Mouse (Mus musculus) cerebellum, adult 2 months (tissue): ENCODE data around the gene Ccnk. TPM values are rescaled to one million over a fixed set of nuclear protein-coding genes. Genes with fewer than 3 reads are reported as not detected.

Source experiments
- DNase-seq, 2 experiments: peaks; one replicate each; pipeline ENCODE4 v3.0.0; 2021
- H3K27ac ChIP-seq: fragments of 200-500 bp; 2 replicates; pipeline ENCODE4 v1.5.1; 2012; ENCODE audit warnings: low read length, control low read depth, inconsistent platforms; ENCODE audit not compliant: insufficient read depth
- H3K27me3 ChIP-seq: fragments of 200-500 bp; 2 replicates; pipeline ENCODE4 v1.6.1; 2012; ENCODE audit warnings: inconsistent platforms, mild to moderate bottlenecking, low read length, moderate library complexity; ENCODE audit not compliant: control insufficient read depth, insufficient read depth
- H3K4me1 ChIP-seq: fragments of 200-500 bp; 2 replicates; pipeline ENCODE4 v1.6.1; 2011; ENCODE audit warnings: low read length; ENCODE audit not compliant: control insufficient read depth, insufficient read depth
- H3K4me3 ChIP-seq: fragments of 200-500 bp; replicated peaks from 2 replicates; pipeline ENCODE3; 2011; ENCODE audit warnings: mild to moderate bottlenecking, low read depth, low read length, control low read depth; ENCODE audit not compliant: insufficient read depth
- CTCF ChIP-seq: fragments of 200-500 bp; IDR thresholded peaks from 2 replicates; pipeline ENCODE4 v1.5.1; 2011; ENCODE audit warnings: low read depth, mild to moderate bottlenecking, control low read depth, low read length, moderate library complexity, borderline replicate concordance; ENCODE audit not compliant: insufficient read depth
- POLR2A ChIP-seq: fragments of 200-500 bp; IDR thresholded peaks from 2 replicates; pipeline ENCODE4 v1.6.1; 2011; ENCODE audit warnings: low read length, control low read depth, borderline replicate concordance; ENCODE audit not compliant: insufficient read depth
- WGBS: fragments of 180-500 bp; shearing (Covaris S2); methylation state at CpG from one replicate; pipeline ENCODE4 v1.1.7; 2018; 5-methylcytosine and 5-hydroxymethylcytosine counted together
- polyA plus RNA-seq: library from polyadenylated mRNA; depleted of rRNA; stranded (reverse); fragments of >200 nt; gene quantifications from 2 replicates; pipeline ENCODE4 v1.2.3, GENCODE M21; 2012

Ccnk gene
- polyA plus RNA-seq, 1 experiment, result 27.0 TPM

DNA sequence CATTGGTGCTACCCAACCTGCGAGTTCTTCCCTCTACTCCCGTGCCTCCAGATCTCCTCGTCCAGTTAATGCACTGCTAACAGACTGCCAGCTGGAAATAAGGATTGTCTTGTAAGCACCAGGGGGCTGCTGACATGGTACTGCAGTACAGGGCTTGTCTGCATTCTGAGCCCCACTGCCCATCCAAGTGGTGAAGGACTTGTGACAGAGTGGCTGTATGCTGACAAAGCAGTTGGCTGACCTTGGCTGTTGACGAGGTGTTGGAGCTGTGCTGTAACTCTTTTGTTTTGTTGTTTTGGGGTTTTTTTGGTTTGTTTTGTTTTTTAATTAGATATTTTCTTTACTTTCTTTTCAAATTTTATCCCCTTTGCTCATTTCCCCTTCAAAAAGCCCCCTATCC is 19.1 kb downstream of the Ccnk start:
- Histone ChIP-seq H3K27ac (no peak overlapping the region), H3K4me3 (no peak overlapping the region), H3K4me1 (no peaks in the 10 kb centered on the region; the same call in 1 of the 2 replicates), H3K27me3 (no peaks in the 10 kb centered on the region)
- DNase-seq, result no peak
- no peak for TF ChIP-seq CTCF
- TF ChIP-seq POLR2A, result no peak
- whole genome bisulfite sequencing, result 78% methylated on average over 4 of the region's 4 CpGs

- H3K4me1 ChIP-seq, result no peaks in the 10 kb centered on the region; the same call in 1 of the 2 replicates
- H3K4me3 ChIP-seq, result no peak overlapping the region
- 76% methylated on average over 1 of the region's 1 CpGs for WGBS
- DNase-seq, result no peak
- no peaks in the 10 kb centered on the region for H3K27me3 ChIP-seq
- no peak overlapping the region for H3K27ac ChIP-seq
- TF ChIP-seq CTCF, result no peak
Measured at GRCm38 (mm10) chr12:108200094-108200493, 20.7 kb downstream of the Ccnk start.

DNA sequence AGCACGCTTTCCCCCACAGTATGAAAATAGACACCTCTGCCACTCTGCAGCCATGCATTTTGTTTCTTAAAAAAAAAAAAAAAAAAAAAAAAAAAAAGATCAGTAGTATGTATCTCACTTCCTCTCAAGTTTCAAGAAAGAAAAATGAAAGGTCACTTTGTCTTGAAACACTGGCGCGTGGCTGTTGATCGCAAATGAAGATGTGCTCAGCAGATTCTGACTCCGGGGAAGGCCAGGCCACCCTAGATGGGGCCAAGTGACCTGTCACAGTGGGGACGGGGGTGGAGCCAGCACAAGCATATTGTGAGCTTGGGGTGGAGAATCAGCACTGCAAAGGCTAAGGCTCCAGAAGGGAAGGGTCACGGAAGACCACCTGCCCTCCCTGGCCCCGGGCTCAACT is 24.5 kb downstream of the Ccnk start:
- Histone ChIP-seq H3K27ac (no peak overlapping the region), H3K27me3 (no peaks in the 10 kb centered on the region), H3K4me3 (no peak overlapping the region), H3K4me1 (peaks cover 10% of the 10 kb centered on the region)
- DNase-seq, result no peak
- 59% methylated on average over 8 of the region's 8 CpGs for WGBS
- TF ChIP-seq POLR2A, result no peak
- TF ChIP-seq CTCF, result no peak

- H3K27me3 ChIP-seq, result no peaks in the 10 kb centered on the region
- H3K4me3 ChIP-seq, result no peak overlapping the region
- 40% methylated on average over 12 of the region's 12 CpGs for WGBS
- peaks cover 20% of the 10 kb centered on the region for H3K4me1 ChIP-seq
- H3K27ac ChIP-seq, result no peak overlapping the region
- TF ChIP-seq CTCF (no peak), POLR2A (no peak)
- DNase-seq, result no peak
Measured at GRCm38 (mm10) chr12:108204978-108205377, 25.6 kb downstream of the Ccnk start.

GRCm38 (mm10) chr12:108206641-108207040 is 27.3 kb downstream of the Ccnk start:
- 8% methylated on average over 5 of the region's 5 CpGs for WGBS
- TF ChIP-seq POLR2A (no peak), CTCF (peak; percentile 89)
- peak; percentile 72 to 84 for DNase-seq
- Histone ChIP-seq H3K4me3 (no peak overlapping the region), H3K27me3 (no peaks in the 10 kb centered on the region), H3K4me1 (peaks cover 30% of the 10 kb centered on the region), H3K27ac (no peak overlapping the region)

GRCm38 (mm10) chr12:108208216-108208615 is 28.8 kb downstream of the Ccnk start:
- 56% methylated on average over 9 of the region's 9 CpGs for WGBS

DNA sequence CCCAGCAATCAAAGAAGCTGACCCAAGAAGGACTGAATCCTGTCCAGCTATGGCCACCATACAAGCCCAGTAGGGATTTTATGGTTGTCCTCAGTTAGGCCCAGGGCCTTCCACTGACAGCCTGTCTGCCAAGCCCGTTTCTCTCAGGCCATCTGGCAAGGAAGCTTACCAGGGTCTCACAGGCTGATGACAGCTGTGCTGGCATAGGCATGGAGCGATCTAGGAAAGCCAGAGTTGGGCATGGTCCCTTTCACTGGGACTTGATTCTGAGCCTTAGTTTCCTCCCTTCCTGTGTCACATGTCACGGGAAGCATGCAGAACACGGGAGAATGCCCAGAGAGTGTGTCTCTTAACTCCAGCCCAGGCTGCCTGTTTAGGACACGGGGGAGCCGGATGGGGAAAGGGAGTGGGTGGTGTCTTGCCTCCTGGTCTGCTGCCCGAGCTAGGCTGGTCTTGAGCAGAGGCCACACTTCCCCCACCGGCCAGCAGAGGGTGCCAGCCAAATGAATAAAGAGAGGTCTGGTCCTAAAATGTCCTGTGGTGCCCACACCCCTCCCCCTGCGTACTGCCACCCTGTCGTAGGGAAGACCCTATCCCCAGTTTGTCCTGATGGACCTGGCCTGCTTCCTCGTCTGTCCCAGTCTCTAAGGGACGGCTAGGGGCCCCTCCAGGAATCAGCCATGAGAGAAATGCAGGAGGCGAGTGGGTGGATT is 29.5 kb downstream of the Ccnk start:
- H3K4me1 ChIP-seq, result peaks cover 43% of the 10 kb centered on the region
- no peaks in the 10 kb centered on the region for H3K27me3 ChIP-seq
- TF ChIP-seq CTCF (peak; percentile 94), POLR2A (no peak)
- no peak overlapping the region for H3K4me3 ChIP-seq
- H3K27ac ChIP-seq, result no peak overlapping the region
- peak; percentile 76 to 84 for DNase-seq
- WGBS, result 9% methylated on average over 13 of the region's 13 CpGs

More at GRCm38 (mm10) chr12:108208216-108208615, 28.8 kb downstream of the Ccnk start:
- Histone ChIP-seq H3K4me3 (no peak overlapping the region), H3K27me3 (no peaks in the 10 kb centered on the region), H3K27ac (no peak overlapping the region), H3K4me1 (peaks cover 43% of the 10 kb centered on the region)
- TF ChIP-seq POLR2A (no peak), CTCF (no peak)
- peak in 1 of 2 experiments; percentile 31 for DNase-seq

- 89% methylated on average over 15 of the region's 15 CpGs for WGBS
- H3K27ac ChIP-seq, result no peak overlapping the region
- no peaks in the 10 kb centered on the region for H3K27me3 ChIP-seq
- H3K4me3 ChIP-seq, result no peak overlapping the region
- peaks cover 43% of the 10 kb centered on the region for H3K4me1 ChIP-seq
- TF ChIP-seq CTCF (no peak), POLR2A (no peak)
- DNase-seq, result peak; percentile 31 to 36
Measured at GRCm38 (mm10) chr12:108210623-108211022, 31.2 kb downstream of the Ccnk start.
